Mouse (Mus musculus) cerebellum, adult 2 months (tissue): Measurements from ENCODE around the gene Shc3. TPM values are rescaled to one million over a fixed set of nuclear protein-coding genes. Genes with fewer than 3 reads are reported as not detected.

Experiments
- DNase-seq, 2 experiments: peaks; one replicate each; pipeline ENCODE4 v3.0.0; 2021
- H3K27ac ChIP-seq: fragments of 200-500 bp; 2 replicates; pipeline ENCODE4 v1.5.1; 2012; ENCODE audit warnings: low read length, control low read depth, inconsistent platforms; ENCODE audit not compliant: insufficient read depth
- H3K27me3 ChIP-seq: fragments of 200-500 bp; 2 replicates; pipeline ENCODE4 v1.6.1; 2012; ENCODE audit warnings: inconsistent platforms, mild to moderate bottlenecking, low read length, moderate library complexity; ENCODE audit not compliant: control insufficient read depth, insufficient read depth
- H3K4me1 ChIP-seq: fragments of 200-500 bp; 2 replicates; pipeline ENCODE4 v1.6.1; 2011; ENCODE audit warnings: low read length; ENCODE audit not compliant: control insufficient read depth, insufficient read depth
- H3K4me3 ChIP-seq: fragments of 200-500 bp; replicated peaks from 2 replicates; pipeline ENCODE3; 2011; ENCODE audit warnings: mild to moderate bottlenecking, low read depth, low read length, control low read depth; ENCODE audit not compliant: insufficient read depth
- CTCF ChIP-seq: fragments of 200-500 bp; IDR thresholded peaks from 2 replicates; pipeline ENCODE4 v1.5.1; 2011; ENCODE audit warnings: low read depth, mild to moderate bottlenecking, control low read depth, low read length, moderate library complexity, borderline replicate concordance; ENCODE audit not compliant: insufficient read depth
- POLR2A ChIP-seq: fragments of 200-500 bp; IDR thresholded peaks from 2 replicates; pipeline ENCODE4 v1.6.1; 2011; ENCODE audit warnings: low read length, control low read depth, borderline replicate concordance; ENCODE audit not compliant: insufficient read depth
- WGBS: fragments of 180-500 bp; shearing (Covaris S2); methylation state at CpG from one replicate; pipeline ENCODE4 v1.1.7; 2018; 5-methylcytosine and 5-hydroxymethylcytosine counted together
- polyA plus RNA-seq: library from polyadenylated mRNA; depleted of rRNA; stranded (reverse); fragments of >200 nt; gene quantifications from 2 replicates; pipeline ENCODE4 v1.2.3, GENCODE M21; 2012; rRNA removed

The Shc3 gene
- polyA plus RNA-seq = 20.8 and 22.7 TPM in 2 replicates

- Histone ChIP-seq H3K4me3 (peak within 1 kb of the TSS; percentile 61), H3K27ac (no peak within 1 kb of the TSS), H3K4me1 (no peaks in the 10 kb centered on the region; the same call in 1 of the 2 replicates), H3K27me3 (no peaks in the 10 kb centered on the region; the same call in 1 of the 2 replicates)
- 1% methylated on average over 36 of the region's 36 CpGs for WGBS
- peak; percentile 72 to 89 for DNase-seq
- TF ChIP-seq CTCF (no peak), POLR2A (0 out of 2 replicates have a peak, but pooled peaks have one; percentile 20)
Measured at GRCm38 (mm10) chr13:51568911-51569684, at the start of gene Shc3. Shc3 (minus strand) TSS chr13:51569419.

GRCm38 (mm10) chr13:51618602-51619001 lies 49.4 kb upstream of the Shc3 start:
- WGBS = 15% methylated on average over 9 of the region's 9 CpGs
- no peak overlapping the region for H3K27ac ChIP-seq
- DNase-seq = no peak
- no peaks in the 10 kb centered on the region for H3K27me3 ChIP-seq
- peaks cover 3% of the 10 kb centered on the region; the same call in 1 of the 2 replicates for H3K4me1 ChIP-seq
- no peak overlapping the region for H3K4me3 ChIP-seq
- TF ChIP-seq POLR2A (no peak), CTCF (no peak)

- peaks cover 3% of the 10 kb centered on the region; the same call in 1 of the 2 replicates for H3K4me1 ChIP-seq
- DNase-seq = peak; percentile 39 to 56
- WGBS = 15% methylated on average over 6 of the region's 6 CpGs
- H3K4me3 ChIP-seq = no peak overlapping the region
- no peak overlapping the region for H3K27ac ChIP-seq
- TF ChIP-seq CTCF (peak; percentile 62), POLR2A (no peak)
- H3K27me3 ChIP-seq = no peaks in the 10 kb centered on the region
Measured at GRCm38 (mm10) chr13:51617861-51618260, 48.6 kb upstream of the Shc3 start.

- no peak for TF ChIP-seq POLR2A
- no peak for TF ChIP-seq CTCF
- peaks cover 3% of the 10 kb centered on the region; the same call in 1 of the 2 replicates for H3K4me1 ChIP-seq
- WGBS = 33% methylated on average over 1 of the region's 1 CpGs
- no peak overlapping the region for H3K4me3 ChIP-seq
- no peaks in the 10 kb centered on the region for H3K27me3 ChIP-seq
- no peak overlapping the region for H3K27ac ChIP-seq
- no peak for DNase-seq
Measured at GRCm38 (mm10) chr13:51617306-51617705, 48.1 kb upstream of the Shc3 start.

GRCm38 (mm10) chr13:51616417-51617044 lies 47.3 kb upstream of the Shc3 start:
- WGBS = 14% methylated on average over 12 of the region's 12 CpGs
- H3K4me1 ChIP-seq = peaks cover 3% of the 10 kb centered on the region; the same call in 1 of the 2 replicates
- H3K4me3 ChIP-seq = no peak overlapping the region
- H3K27ac ChIP-seq = no peak overlapping the region
- TF ChIP-seq POLR2A = no peak
- no peak for TF ChIP-seq CTCF
- DNase-seq = peak; percentile 12 to 21
- no peaks in the 10 kb centered on the region for H3K27me3 ChIP-seq

GRCm38 (mm10) chr13:51615815-51616214 lies 46.6 kb upstream of the Shc3 start:
- TF ChIP-seq POLR2A = no peak
- TF ChIP-seq CTCF = no peak
- Histone ChIP-seq H3K4me1 (peaks cover 3% of the 10 kb centered on the region; the same call in 1 of the 2 replicates), H3K27ac (no peak overlapping the region), H3K27me3 (no peaks in the 10 kb centered on the region), H3K4me3 (no peak overlapping the region)
- 24% methylated on average over 10 of the region's 10 CpGs for WGBS
- no peak for DNase-seq

- WGBS = 43% methylated on average over 5 of the region's 5 CpGs
- no peak overlapping the region for H3K27ac ChIP-seq
Measured at GRCm38 (mm10) chr13:51611500-51611899, 42.3 kb upstream of the Shc3 start.

More at GRCm38 (mm10) chr13:51611500-51611899, 42.3 kb upstream of the Shc3 start:
- H3K4me3 ChIP-seq = no peak overlapping the region
- DNase-seq = no peak
- no peak for TF ChIP-seq POLR2A
- TF ChIP-seq CTCF = no peak
- H3K4me1 ChIP-seq = no peaks in the 10 kb centered on the region
- H3K27me3 ChIP-seq = no peaks in the 10 kb centered on the region
